Mouse (Mus musculus) embryonic fibroblast, embryonic 13.5 days (primary cell): ENCODE measurements around the gene Ifi214.
"Not testable (repeated sequence)": the region's sequence is repeated elsewhere in the genome, so short reads cannot be mapped to it uniquely, and the experiment has no call there.

Experiments used
- CTCF ChIP-seq: IDR thresholded peaks from 2 replicates; pipeline ENCODE4 v1.5.1; 2011; ENCODE audit warnings: mild to moderate bottlenecking, control low read depth, low read length, moderate library complexity, borderline replicate concordance; ENCODE audit not compliant: insufficient read depth
- POLR2A ChIP-seq: IDR thresholded peaks from 2 replicates; pipeline ENCODE4 v1.6.1; 2011; ENCODE audit warnings: low read depth, mild to moderate bottlenecking, control low read depth, low read length, moderate library complexity

DNA sequence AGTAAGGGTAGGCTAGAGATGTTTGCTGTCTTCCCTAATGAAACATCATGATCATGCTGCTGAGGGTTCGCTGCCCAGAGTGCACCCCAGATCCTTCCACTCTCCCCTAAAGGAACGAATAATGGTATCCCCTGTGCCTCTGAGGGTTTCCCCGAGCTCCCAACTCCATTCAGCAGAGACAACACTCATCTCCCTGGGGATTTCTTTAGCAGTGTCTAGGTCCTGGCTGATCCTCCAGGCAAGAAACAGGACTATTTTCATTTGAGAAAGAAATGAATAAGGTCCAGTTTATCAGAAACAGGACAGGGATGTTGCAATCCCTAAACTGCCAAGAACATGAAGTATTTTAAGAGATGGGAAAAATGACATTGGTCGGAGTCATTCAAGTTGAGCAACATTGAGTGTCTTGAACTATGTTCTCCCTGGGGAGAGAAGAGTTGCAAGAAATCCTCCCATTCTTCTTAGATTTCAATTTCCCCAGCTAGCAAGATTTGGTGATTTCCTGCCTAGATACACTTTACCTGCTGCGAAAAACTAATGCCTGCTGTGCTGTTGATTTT is 14.8 kb upstream of the Ifi214 start:
- not testable (repeated sequence) for TF ChIP-seq POLR2A, CTCF
